Mouse (Mus musculus): ENCODE measurements around the gene Fam135a. TPM values are rescaled to one million over a fixed set of nuclear protein-coding genes. Genes with fewer than 3 reads are reported as not detected.
"Not testable (repeated sequence)": the region's sequence is repeated elsewhere in the genome, so short reads cannot be mapped to it uniquely, and the experiment has no call there.

Gene Fam135a
- polyA plus RNA-seq, 1 experiment from 2014 or later = 28.6 TPM

GRCm38 (mm10) chr1:23998120-23998810 is 101.9 kb downstream of the Fam135a start:
- Histone ChIP-seq H3K9me3 (replicated peaks; ENCODE audit: control insufficient read depth, low read length) (no peaks in the 10 kb centered on the region), H3K4me1 (ENCODE audit: control insufficient read depth, insufficient read depth, low read length) (no peaks in the 10 kb centered on the region), H3K4me3 (ENCODE audit: low read depth, low read length) (no peak overlapping the region), H3K4me2 (ENCODE audit: low read length) (no peak overlapping the region), H3K9ac (ENCODE audit: low read length) (no peak overlapping the region), H3K27ac (ENCODE audit: low read depth, low read length) (no peak overlapping the region), H3K36me3 (ENCODE audit: control insufficient read depth, insufficient read depth, low read length) (peaks cover 50% of the 10 kb centered on the region), H3K27me3 (replicated peaks; ENCODE audit: control insufficient read depth, insufficient read depth, low read length) (no peaks in the 10 kb centered on the region)
- 92% methylated on average over 7 of the region's 7 CpGs for WGBS
- DNase-seq (ENCODE audit: low spot score) (no peak), ATAC-seq (no peak)

DNA sequence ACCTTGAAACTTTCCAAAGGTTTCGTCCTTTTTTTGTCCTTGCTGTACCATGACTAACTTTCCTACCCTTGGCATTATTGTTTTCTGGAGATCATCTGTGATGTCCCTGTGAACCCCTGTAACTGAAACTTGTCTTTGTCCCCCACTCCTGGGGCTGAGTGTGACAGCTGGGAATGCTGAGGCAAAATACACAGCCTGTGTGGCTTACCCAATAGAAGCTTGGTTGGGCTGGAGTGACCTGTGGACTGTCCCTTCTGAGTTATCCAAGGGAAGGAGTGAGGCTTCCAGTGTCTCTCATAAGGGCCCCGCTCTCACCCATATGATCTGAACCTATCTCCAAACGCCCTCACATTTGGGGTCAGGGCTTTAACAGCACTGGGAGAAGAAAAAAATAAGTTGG is 102.6 kb downstream of the Fam135a start:
- Histone ChIP-seq H3K27ac (ENCODE audit: low read depth, low read length) (no peak overlapping the region), H3K9ac (ENCODE audit: low read length) (no peak overlapping the region), H3K36me3 (ENCODE audit: control insufficient read depth, insufficient read depth, low read length) (peaks cover 45% of the 10 kb centered on the region), H3K4me3 (ENCODE audit: low read depth, low read length) (no peak overlapping the region), H3K4me2 (ENCODE audit: low read length) (no peak overlapping the region), H3K9me3 (replicated peaks; ENCODE audit: control insufficient read depth, low read length) (no peaks in the 10 kb centered on the region), H3K27me3 (replicated peaks; ENCODE audit: control insufficient read depth, insufficient read depth, low read length) (no peaks in the 10 kb centered on the region), H3K4me1 (ENCODE audit: control insufficient read depth, insufficient read depth, low read length) (no peaks in the 10 kb centered on the region)
- ATAC-seq (no peak), DNase-seq (ENCODE audit: low spot score) (no peak)
- WGBS = 97% methylated on average over 3 of the region's 3 CpGs

DNA sequence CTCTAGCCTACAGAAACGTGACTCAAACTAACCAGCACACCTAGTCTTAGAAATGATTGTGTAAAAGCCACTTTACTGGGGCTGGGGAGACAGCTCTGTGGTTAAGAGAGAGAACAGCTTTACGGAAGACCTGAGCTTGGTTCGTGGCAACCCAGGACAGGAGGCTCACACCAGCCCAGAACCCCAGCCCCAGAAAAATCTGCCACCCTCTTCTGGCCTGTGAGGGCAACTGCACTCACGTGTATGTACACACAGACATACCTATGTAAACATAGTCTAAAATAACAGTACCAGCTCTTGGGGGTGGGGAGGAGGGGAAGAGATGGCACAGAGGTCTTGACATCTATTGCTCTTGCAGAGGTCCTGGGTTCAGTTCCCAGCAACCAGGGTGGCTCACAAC is 104.7 kb downstream of the Fam135a start:
- no peaks in the 10 kb centered on the region for H3K4me1 ChIP-seq (ENCODE audit: control insufficient read depth, insufficient read depth, low read length)
- H3K4me2 ChIP-seq (ENCODE audit: low read length) = no peak overlapping the region
- ATAC-seq = no peak
- H3K36me3 ChIP-seq (ENCODE audit: control insufficient read depth, insufficient read depth, low read length) = peaks cover 30% of the 10 kb centered on the region
- no peaks in the 10 kb centered on the region for H3K9me3 ChIP-seq (replicated peaks; ENCODE audit: control insufficient read depth, low read length)
- H3K4me3 ChIP-seq (ENCODE audit: low read depth, low read length) = no peak overlapping the region
- H3K9ac ChIP-seq (ENCODE audit: low read length) = no peak overlapping the region
- H3K27ac ChIP-seq (ENCODE audit: low read depth, low read length) = no peak overlapping the region
- H3K27me3 ChIP-seq (replicated peaks; ENCODE audit: control insufficient read depth, insufficient read depth, low read length) = no peaks in the 10 kb centered on the region
- 99% methylated on average over 4 of the region's 4 CpGs for WGBS
- no peak for DNase-seq (ENCODE audit: low spot score)

DNA sequence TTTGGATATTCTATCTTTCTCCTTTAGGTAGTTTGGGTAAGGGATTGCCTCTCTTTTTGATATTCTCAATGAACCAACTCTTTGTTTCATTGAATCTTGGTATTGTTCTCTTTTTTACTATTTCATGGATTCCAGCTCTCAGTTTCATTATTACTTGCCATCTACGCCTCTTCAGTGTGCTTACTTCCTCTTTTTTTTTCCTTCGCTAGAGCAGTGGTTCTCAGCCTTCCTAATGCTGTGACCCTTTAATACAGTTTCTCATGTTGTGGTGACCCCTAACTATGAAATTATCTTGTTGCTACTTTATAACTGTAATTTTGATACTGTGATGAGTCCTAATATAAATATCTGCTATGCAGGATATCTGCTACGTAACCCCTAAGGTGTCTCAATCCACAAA is 117.0 kb downstream of the Fam135a start:
- no peak overlapping the region for H3K4me3 ChIP-seq (ENCODE audit: low read depth, low read length)
- 84% methylated on average over 3 of the region's 3 CpGs for WGBS
- H3K36me3 ChIP-seq (ENCODE audit: control insufficient read depth, insufficient read depth, low read length) = no peaks in the 10 kb centered on the region
- H3K27me3 ChIP-seq (replicated peaks; ENCODE audit: control insufficient read depth, insufficient read depth, low read length) = no peaks in the 10 kb centered on the region
- no peaks in the 10 kb centered on the region for H3K4me1 ChIP-seq (ENCODE audit: control insufficient read depth, insufficient read depth, low read length)
- DNase-seq (ENCODE audit: low spot score) = no peak
- H3K9me3 ChIP-seq (replicated peaks; ENCODE audit: control insufficient read depth, low read length) = no peaks in the 10 kb centered on the region
- ATAC-seq = no peak
- no peak overlapping the region for H3K27ac ChIP-seq (ENCODE audit: low read depth, low read length)
- H3K9ac ChIP-seq (ENCODE audit: low read length) = no peak overlapping the region
- no peak overlapping the region for H3K4me2 ChIP-seq (ENCODE audit: low read length)

GRCm38 (mm10) chr1:23978281-23978680 is 121.9 kb downstream of the Fam135a start:
- Histone ChIP-seq H3K27ac (ENCODE audit: low read depth, low read length) (no peak overlapping the region), H3K4me2 (ENCODE audit: low read length) (no peak overlapping the region), H3K9ac (ENCODE audit: low read length) (no peak overlapping the region), H3K4me1 (ENCODE audit: control insufficient read depth, insufficient read depth, low read length) (no peaks in the 10 kb centered on the region), H3K36me3 (ENCODE audit: control insufficient read depth, insufficient read depth, low read length) (no peaks in the 10 kb centered on the region), H3K4me3 (ENCODE audit: low read depth, low read length) (no peak overlapping the region), H3K27me3 (replicated peaks; ENCODE audit: control insufficient read depth, insufficient read depth, low read length) (no peaks in the 10 kb centered on the region), H3K9me3 (replicated peaks; ENCODE audit: control insufficient read depth, low read length) (no peaks in the 10 kb centered on the region)
- WGBS = 75% methylated on average over 6 of the region's 6 CpGs
- ATAC-seq (no peak), DNase-seq (ENCODE audit: low spot score) (no peak)

DNA sequence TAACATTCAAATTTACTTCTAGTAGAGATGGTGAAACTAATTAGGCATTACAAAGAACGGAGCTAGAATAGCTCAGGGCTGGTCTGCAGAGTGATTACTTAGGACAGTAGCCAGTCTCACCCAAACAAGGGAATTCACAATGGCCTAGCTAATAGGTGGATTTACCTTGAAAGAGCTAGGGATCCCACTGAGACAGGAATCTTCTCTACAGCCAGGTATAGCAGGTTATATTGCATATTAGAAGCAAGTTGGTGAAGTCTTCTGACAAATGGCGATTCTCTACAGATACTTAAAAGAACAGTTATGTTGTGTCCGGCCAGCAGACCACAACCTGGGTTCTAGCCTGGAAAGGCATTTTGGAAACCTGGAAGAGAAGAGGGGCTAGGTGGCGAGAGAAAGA is 129.0 kb downstream of the Fam135a start:
- not testable (repeated sequence) for DNase-seq (ENCODE audit: low spot score); H3K4me2 ChIP-seq (ENCODE audit: low read length); H3K36me3 ChIP-seq (ENCODE audit: control insufficient read depth, insufficient read depth, low read length); H3K4me1 ChIP-seq (ENCODE audit: control insufficient read depth, insufficient read depth, low read length); H3K27me3 ChIP-seq (replicated peaks; ENCODE audit: control insufficient read depth, insufficient read depth, low read length); ATAC-seq; H3K27ac ChIP-seq (ENCODE audit: low read depth, low read length); H3K4me3 ChIP-seq (ENCODE audit: low read depth, low read length); H3K9ac ChIP-seq (ENCODE audit: low read length); H3K9me3 ChIP-seq (replicated peaks; ENCODE audit: control insufficient read depth, low read length)
- WGBS = 86% methylated on average over 3 of the region's 4 CpGs

GRCm38 (mm10) chr1:23968027-23968725 is 132.0 kb downstream of the Fam135a start:
- Histone ChIP-seq H3K27ac (ENCODE audit: low read depth, low read length) (no peak overlapping the region), H3K4me2 (ENCODE audit: low read length) (no peak overlapping the region), H3K4me3 (ENCODE audit: low read depth, low read length) (no peak overlapping the region), H3K27me3 (replicated peaks; ENCODE audit: control insufficient read depth, insufficient read depth, low read length) (no peaks in the 10 kb centered on the region), H3K36me3 (ENCODE audit: control insufficient read depth, insufficient read depth, low read length) (no peaks in the 10 kb centered on the region), H3K9ac (ENCODE audit: low read length) (no peak overlapping the region), H3K9me3 (replicated peaks; ENCODE audit: control insufficient read depth, low read length) (no peaks in the 10 kb centered on the region), H3K4me1 (ENCODE audit: control insufficient read depth, insufficient read depth, low read length) (no peaks in the 10 kb centered on the region)
- DNase-seq (ENCODE audit: low spot score) (no peak), ATAC-seq (no peak)
- 88% methylated on average over 9 of the region's 9 CpGs for WGBS

DNA sequence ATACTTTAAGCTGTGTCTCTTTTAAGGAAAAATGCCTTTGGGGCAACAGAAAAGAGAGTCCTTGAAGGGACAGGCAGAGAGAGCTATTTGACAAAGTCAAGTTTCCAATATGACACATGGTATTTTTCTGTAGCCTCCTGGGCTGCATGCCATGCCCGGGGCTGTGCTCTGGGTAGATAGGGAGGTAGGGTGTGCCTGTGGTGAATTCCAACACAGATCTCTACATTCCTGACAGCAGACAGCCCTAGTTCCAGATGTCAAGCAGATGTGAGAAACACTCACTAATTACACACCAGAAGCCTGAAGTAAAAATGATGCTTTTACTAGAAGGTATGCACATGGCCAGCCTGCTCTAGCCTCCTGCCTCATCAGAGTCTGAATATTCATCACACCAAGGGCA is 133.9 kb downstream of the Fam135a start:
- H3K36me3 ChIP-seq (ENCODE audit: control insufficient read depth, insufficient read depth, low read length) = no peaks in the 10 kb centered on the region
- no peak overlapping the region for H3K9ac ChIP-seq (ENCODE audit: low read length)
- H3K9me3 ChIP-seq (replicated peaks; ENCODE audit: control insufficient read depth, low read length) = no peaks in the 10 kb centered on the region
- no peak overlapping the region for H3K27ac ChIP-seq (ENCODE audit: low read depth, low read length)
- WGBS = 91% methylated on average over 1 of the region's 1 CpGs
- no peaks in the 10 kb centered on the region for H3K27me3 ChIP-seq (replicated peaks; ENCODE audit: control insufficient read depth, insufficient read depth, low read length)
- H3K4me1 ChIP-seq (ENCODE audit: control insufficient read depth, insufficient read depth, low read length) = no peaks in the 10 kb centered on the region
- DNase-seq (ENCODE audit: low spot score) (no peak), ATAC-seq (no peak)
- no peak overlapping the region for H3K4me3 ChIP-seq (ENCODE audit: low read depth, low read length)
- H3K4me2 ChIP-seq (ENCODE audit: low read length) = no peak overlapping the region
